Mouse (Mus musculus) stomach, postnatal 0 days (tissue): ENCODE results near the gene Gm10840. TPM values are rescaled to one million over a fixed set of nuclear protein-coding genes. Genes with fewer than 3 reads are reported as not detected.
A peak's percentile ranks its signal among the peaks of the same experiment; 100 is the strongest.

Experiments used
- ATAC-seq: fragments of 200-750 bp; cut with Nextera tagmentation; 2 replicates; pipeline ENCODE4 v1.8.0; 2017; ENCODE audit not compliant: low FRiP score, low TSS enrichment
- DNase-seq: peaks from one replicate; pipeline ENCODE4 v3.0.0-alpha.2; 2016; ENCODE audit warnings: low spot score
- H3K27ac ChIP-seq: fragments of 300-500 bp; sonication (generic); replicated peaks from 2 replicates; pipeline ENCODE4 v1.5.1; 2014; ENCODE audit warnings: mild to moderate bottlenecking, control low read depth
- H3K27me3 ChIP-seq: fragments of 300-500 bp; sonication (generic); 2 replicates; pipeline ENCODE4 v1.6.1; 2014; ENCODE audit warnings: low read length; ENCODE audit not compliant: control insufficient read depth, insufficient read depth
- H3K36me3 ChIP-seq: fragments of 300-500 bp; sonication (generic); 2 replicates; pipeline ENCODE4 v1.6.1; 2014; ENCODE audit warnings: low read length, mixed read lengths; ENCODE audit not compliant: control insufficient read depth, insufficient read depth
- H3K4me1 ChIP-seq: fragments of 300-500 bp; sonication (generic); replicated peaks from 2 replicates; pipeline ENCODE4 v1.6.1; 2014; ENCODE audit warnings: antibody characterized with exemption; ENCODE audit not compliant: control insufficient read depth, insufficient read depth
- H3K4me2 ChIP-seq: fragments of 300-500 bp; sonication (generic); replicated peaks from 2 replicates; pipeline ENCODE4 v1.6.1; 2014; ENCODE audit warnings: low read depth, mild to moderate bottlenecking, control low read depth, moderate library complexity
- H3K4me3 ChIP-seq: fragments of 300-500 bp; sonication (generic); 2 replicates; pipeline ENCODE4 v1.5.1; 2014; ENCODE audit warnings: low read depth, low read length, control low read depth
- H3K9ac ChIP-seq: fragments of 300-500 bp; sonication (generic); 2 replicates; pipeline ENCODE4 v1.6.1; 2014; ENCODE audit warnings: mild to moderate bottlenecking, low read length, control low read depth, mixed read lengths
- H3K9me3 ChIP-seq: fragments of 300-500 bp; sonication (generic); 2 replicates; pipeline ENCODE4 v1.6.1; 2016; ENCODE audit warnings: low read length; ENCODE audit not compliant: control insufficient read depth
- CTCF ChIP-seq: IDR thresholded peaks from 2 replicates; pipeline ENCODE4 v1.5.1; 2016; ENCODE audit warnings: antibody characterized with exemption, low read depth, mild to moderate bottlenecking, moderate library complexity
- EP300 ChIP-seq: optimal IDR thresholded peaks from 2 replicates; pipeline ENCODE3; 2016; ENCODE audit warnings: antibody characterized with exemption
- WGBS: fragments of 180-500 bp; shearing (Covaris S2); extraction: QIAGEN DNeasy Blood & Tissue Kit; methylation state at CpG from one replicate; pipeline ENCODE4 v1.1.7; 2014; 5-methylcytosine and 5-hydroxymethylcytosine counted together
- polyA plus RNA-seq: library from polyadenylated mRNA; unstranded; fragments of >200 nt; fragmentation: Nextera tagmentation; extraction: Ambion mirVana; gene quantifications from 2 replicates; pipeline ENCODE4 v1.2.1, GENCODE M21; 2015

The Gm10840 gene
- polyA plus RNA-seq, 1 experiment from 2014 or later = not detected

DNA sequence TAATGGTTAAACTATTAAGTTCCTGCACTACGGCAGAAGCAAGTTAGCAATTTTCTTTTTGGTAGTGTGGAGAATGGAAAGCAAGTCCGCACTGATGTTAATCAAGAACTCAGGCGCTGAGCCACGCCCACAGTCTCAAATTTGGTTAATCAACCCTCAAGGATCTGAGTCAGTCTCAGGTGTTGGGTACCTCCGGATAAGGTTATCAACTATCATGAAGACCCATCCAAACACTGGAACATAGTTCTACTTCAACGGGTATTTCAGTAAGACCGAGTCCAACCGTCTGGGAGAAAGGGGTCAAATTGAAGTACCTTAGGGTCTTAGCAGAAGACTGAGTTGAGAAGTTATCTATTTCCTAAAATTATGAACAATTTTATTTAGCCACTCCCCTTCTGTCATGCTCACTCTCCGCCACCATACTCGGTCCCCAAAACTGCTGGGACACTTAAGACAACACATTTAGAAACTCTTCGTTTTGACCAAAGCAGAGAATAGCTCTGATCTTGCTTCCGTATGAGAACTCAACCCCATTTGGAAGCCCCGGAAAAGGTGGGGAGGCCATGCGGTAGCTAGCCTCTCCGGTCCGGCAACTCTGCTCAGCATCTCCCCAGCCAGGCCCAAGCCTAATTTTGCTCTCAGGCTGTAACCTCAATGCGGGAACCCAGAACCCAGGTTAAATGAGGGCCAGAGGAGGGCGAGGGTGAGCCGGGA, 32.2 kb downstream of the Gm10840 start:
- Histone ChIP-seq H3K4me2 (peak overlapping the region; percentile 86), H3K27me3 (no peaks in the 10 kb centered on the region), H3K9me3 (no peaks in the 10 kb centered on the region), H3K36me3 (no peaks in the 10 kb centered on the region), H3K9ac (peak overlapping the region; percentile 79), H3K4me3 (peak overlapping the region; percentile 65), H3K27ac (peak overlapping the region; percentile 88), H3K4me1 (no peaks in the 10 kb centered on the region; the same call in 1 of the 2 replicates)
- WGBS = 6% methylated on average over 19 of the region's 19 CpGs
- DNase-seq = no peak
- TF ChIP-seq EP300 (no peak), CTCF (0 out of 2 replicates have a peak, but pooled peaks have one; percentile 23)
- ATAC-seq = peak; percentile 48

- WGBS = 1% methylated on average over 42 of the region's 44 CpGs
- peaks cover 4% of the 10 kb centered on the region; the same call in 1 of the 2 replicates for H3K36me3 ChIP-seq
- TF ChIP-seq CTCF = no peak; the same call in 1 of the 2 replicates
- TF ChIP-seq EP300 = no peak
- H3K4me1 ChIP-seq = no peaks in the 10 kb centered on the region; the same call in 1 of the 2 replicates
- ATAC-seq (peak; percentile 95), DNase-seq (peak; percentile 100)
- no peaks in the 10 kb centered on the region for H3K9me3 ChIP-seq
- peak overlapping the region; percentile 79 for H3K9ac ChIP-seq
- H3K27ac ChIP-seq = peak overlapping the region; percentile 88
- H3K4me2 ChIP-seq = peak overlapping the region; percentile 86
- H3K27me3 ChIP-seq = no peaks in the 10 kb centered on the region
- peak overlapping the region; percentile 65 for H3K4me3 ChIP-seq
Measured at GRCm38 (mm10) chr11:106193371-106194154, 32.9 kb downstream of the Gm10840 start.

- Histone ChIP-seq H3K4me3 (peak overlapping the region; percentile 65), H3K4me2 (peak overlapping the region; percentile 69), H3K27ac (peak overlapping the region; percentile 82), H3K9ac (peak overlapping the region; percentile 64), H3K4me1 (no peaks in the 10 kb centered on the region; the same call in 1 of the 2 replicates), H3K36me3 (peaks cover 4% of the 10 kb centered on the region; the same call in 1 of the 2 replicates), H3K27me3 (no peaks in the 10 kb centered on the region), H3K9me3 (no peaks in the 10 kb centered on the region)
- DNase-seq (no peak), ATAC-seq (no peak)
- 27% methylated on average over 3 of the region's 3 CpGs for WGBS
- TF ChIP-seq EP300 (no peak), CTCF (no peak)
Measured at GRCm38 (mm10) chr11:106194155-106194541, 33.5 kb downstream of the Gm10840 start.

DNA sequence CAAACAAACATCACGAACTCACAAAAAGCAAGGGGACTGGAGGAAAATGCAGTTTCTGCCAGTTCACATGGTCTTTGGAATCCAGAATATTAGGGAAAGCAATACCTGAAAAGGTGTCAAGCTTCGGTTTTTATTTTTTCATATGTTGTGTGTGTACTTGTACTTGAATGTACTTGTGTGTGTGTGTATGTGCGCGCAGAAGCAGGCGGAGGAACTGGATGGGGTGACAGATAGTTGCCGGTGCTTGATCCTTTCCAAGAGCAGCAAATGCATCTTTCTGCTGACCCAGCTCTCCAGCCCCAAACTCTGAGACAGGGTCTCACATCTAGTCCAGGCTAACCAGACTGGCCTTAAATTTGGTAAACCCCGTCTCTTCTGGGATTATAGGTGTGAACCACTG, 34.2 kb downstream of the Gm10840 start:
- 88% methylated on average over 7 of the region's 7 CpGs for WGBS
- Histone ChIP-seq H3K9ac (no peak overlapping the region; the same call in 1 of the 2 replicates), H3K4me1 (no peaks in the 10 kb centered on the region; the same call in 1 of the 2 replicates), H3K27me3 (no peaks in the 10 kb centered on the region), H3K9me3 (no peaks in the 10 kb centered on the region), H3K36me3 (peaks cover 4% of the 10 kb centered on the region; the same call in 1 of the 2 replicates), H3K27ac (peak overlapping the region; percentile 53), H3K4me3 (no peak overlapping the region), H3K4me2 (no peak overlapping the region)
- no peak for ATAC-seq
- no peak for TF ChIP-seq EP300
- TF ChIP-seq CTCF = no peak
- no peak for DNase-seq

DNA sequence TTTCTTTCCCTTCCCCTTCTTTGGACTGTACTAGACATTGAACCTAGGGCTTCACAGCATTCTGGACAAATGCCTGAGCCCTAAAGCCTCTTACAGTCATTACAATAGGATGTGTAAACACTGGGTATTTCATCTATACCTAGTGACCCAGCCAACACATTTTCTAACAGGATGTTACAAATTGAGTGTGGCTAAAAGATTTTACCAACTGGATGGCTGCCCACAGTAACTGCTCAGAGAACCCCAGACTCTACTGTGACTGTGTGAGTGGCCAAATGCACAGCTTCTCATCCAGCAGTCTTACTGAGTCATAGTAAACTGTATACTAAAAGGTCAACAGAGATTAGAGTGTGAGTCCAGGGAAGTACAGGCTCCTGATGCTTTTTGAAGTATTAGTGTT, 34.7 kb downstream of the Gm10840 start:
- TF ChIP-seq CTCF (no peak), EP300 (no peak)
- DNase-seq = no peak
- Histone ChIP-seq H3K4me1 (no peaks in the 10 kb centered on the region; the same call in 1 of the 2 replicates), H3K4me2 (no peak overlapping the region), H3K27me3 (no peaks in the 10 kb centered on the region), H3K27ac (peak overlapping the region; percentile 53), H3K36me3 (peaks cover 4% of the 10 kb centered on the region; the same call in 1 of the 2 replicates), H3K9me3 (no peaks in the 10 kb centered on the region), H3K4me3 (no peak overlapping the region), H3K9ac (no peak overlapping the region; the same call in 1 of the 2 replicates)
- ATAC-seq = no peak
